Mouse (Mus musculus): ENCODE data around the gene Fbxl16.

- TF ChIP-seq POLR2A (IDR thresholded peaks at IDR 0.05; ENCODE audit: insufficient read length, low read depth) (no peak), MAX (IDR thresholded peaks at IDR 0.05; ENCODE audit: low read depth) (no peak), USF1 (IDR thresholded peaks at IDR 0.05; ENCODE audit: low read depth) (no peak), CEBPB (IDR thresholded peaks at IDR 0.05; ENCODE audit: insufficient read depth, poor library complexity, severe bottlenecking) (no peak), E2F4 (IDR thresholded peaks at IDR 0.05; ENCODE audit: insufficient read depth) (no peak), TCF12 (IDR thresholded peaks at IDR 0.05; ENCODE audit: insufficient read depth, poor library complexity, severe bottlenecking) (no peak), TCF3 (IDR thresholded peaks at IDR 0.05; ENCODE audit: insufficient read length, low read depth) (no peak), POLR2AphosphoS2 (IDR thresholded peaks at IDR 0.05; ENCODE audit: insufficient read length, low read depth) (no peak), MYOG (IDR thresholded peaks at IDR 0.05; ENCODE audit: control insufficient read depth in 1 of 3, insufficient read depth in 1 of 3, insufficient read length in 2 of 3, low read depth in 2 of 3) (peak in 1 of 3 experiments; percentile 9), SRF (IDR thresholded peaks at IDR 0.05; ENCODE audit: control insufficient read depth, insufficient read length, low read depth) (no peak)
These were observed 54.8 kb downstream of the Fbxl16 start for GRCm38 (mm10) chr17:25863681-25864080.

All from myocyte (in vitro differentiated cells).